Mouse (Mus musculus) neural tube, embryonic 15.5 days (tissue): ENCODE results near the gene Amh. TPM values are rescaled to one million over a fixed set of nuclear protein-coding genes. Genes with fewer than 3 reads are reported as not detected.

Source experiments
- ATAC-seq: fragments of 200-750 bp; cut with Nextera tagmentation; 2 replicates; pipeline ENCODE4 v1.8.0; 2017; ENCODE audit warnings: mild to moderate bottlenecking, moderate TSS enrichment, moderate library complexity; ENCODE audit not compliant: low FRiP score
- H3K27ac ChIP-seq: fragments of 300-500 bp; sonication (generic); replicated peaks from 2 replicates; pipeline ENCODE4 v1.5.1; 2015; ENCODE audit warnings: mild to moderate bottlenecking, inconsistent platforms
- H3K27me3 ChIP-seq: fragments of 300-500 bp; sonication (generic); replicated peaks from 2 replicates; pipeline ENCODE4 v1.6.1; 2015; ENCODE audit warnings: inconsistent platforms
- H3K36me3 ChIP-seq: fragments of 300-500 bp; sonication (generic); 2 replicates; pipeline ENCODE4 v1.6.1; 2015; ENCODE audit warnings: inconsistent platforms
- H3K4me1 ChIP-seq: fragments of 300-500 bp; sonication (generic); 2 replicates; pipeline ENCODE4 v1.6.1; 2015; ENCODE audit warnings: inconsistent platforms
- H3K4me2 ChIP-seq: fragments of 300-500 bp; sonication (generic); 2 replicates; pipeline ENCODE4 v1.6.1; 2015; ENCODE audit warnings: inconsistent platforms, mild to moderate bottlenecking, moderate library complexity
- H3K4me3 ChIP-seq: fragments of 300-500 bp; sonication (generic); replicated peaks from 2 replicates; pipeline ENCODE4 v1.5.1; 2015; ENCODE audit warnings: mild to moderate bottlenecking, inconsistent platforms
- H3K9ac ChIP-seq: fragments of 300-500 bp; sonication (generic); replicated peaks from 2 replicates; pipeline ENCODE4 v1.6.1; 2015; ENCODE audit warnings: mild to moderate bottlenecking, inconsistent platforms
- H3K9me3 ChIP-seq: fragments of 300-500 bp; sonication (generic); replicated peaks from 2 replicates; pipeline ENCODE4 v1.6.1; 2016; ENCODE audit warnings: inconsistent platforms
- WGBS: fragments of 180-500 bp; shearing (Covaris S2); methylation state at CpG from one replicate; pipeline ENCODE4 v1.1.7; 2015; ENCODE audit warnings: mixed read lengths; 5-methylcytosine and 5-hydroxymethylcytosine counted together
- polyA plus RNA-seq: library from polyadenylated mRNA; unstranded; fragments of >200 nt; fragmentation: Nextera tagmentation; extraction: Ambion mirVana; gene quantifications from 2 replicates; pipeline ENCODE4 v1.2.1, GENCODE M21; 2015

The Amh gene
- polyA plus RNA-seq, 1 experiment from 2014 or later = not detected

DNA sequence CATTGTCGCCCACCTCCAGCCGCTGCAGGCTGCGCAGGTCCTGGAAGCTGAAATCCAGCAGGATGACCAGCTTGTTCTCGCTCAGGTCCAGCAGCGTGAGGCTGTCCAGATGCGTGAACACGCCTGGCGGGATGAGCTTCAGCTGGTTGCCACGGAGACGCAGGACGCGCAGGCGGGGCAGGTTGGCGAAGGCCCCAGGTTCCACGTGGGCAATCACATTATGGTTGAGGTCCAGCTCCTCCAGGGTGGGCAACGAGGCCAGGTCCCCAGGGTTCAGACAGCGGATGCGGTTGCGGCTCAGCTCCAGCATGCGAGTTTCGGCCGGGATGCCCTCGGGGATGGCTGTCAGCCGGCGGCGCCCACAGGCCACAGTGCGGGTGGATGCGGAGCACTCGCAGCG is 30.6 kb downstream of the Amh start:
- no peaks in the 10 kb centered on the region for H3K9me3 ChIP-seq
- H3K4me1 ChIP-seq = peaks cover 12% of the 10 kb centered on the region
- H3K4me3 ChIP-seq = no peak overlapping the region
- no peak for ATAC-seq
- H3K9ac ChIP-seq = no peak overlapping the region
- H3K27me3 ChIP-seq = peaks cover 44% of the 10 kb centered on the region
- WGBS = 48% methylated on average over 30 of the region's 30 CpGs
- peaks cover 24% of the 10 kb centered on the region for H3K36me3 ChIP-seq
- no peak overlapping the region for H3K4me2 ChIP-seq
- H3K27ac ChIP-seq = no peak overlapping the region

GRCm38 (mm10) chr10:80836949-80837379 is 31.9 kb downstream of the Amh start:
- Histone ChIP-seq H3K27ac (no peak overlapping the region), H3K36me3 (peaks cover 19% of the 10 kb centered on the region), H3K9ac (no peak overlapping the region), H3K4me3 (no peak overlapping the region), H3K9me3 (no peaks in the 10 kb centered on the region), H3K4me1 (peaks cover 8% of the 10 kb centered on the region; the same call in 1 of the 2 replicates), H3K27me3 (peaks cover 45% of the 10 kb centered on the region), H3K4me2 (no peak overlapping the region)
- WGBS = 45% methylated on average over 7 of the region's 7 CpGs
- no peak for ATAC-seq

DNA sequence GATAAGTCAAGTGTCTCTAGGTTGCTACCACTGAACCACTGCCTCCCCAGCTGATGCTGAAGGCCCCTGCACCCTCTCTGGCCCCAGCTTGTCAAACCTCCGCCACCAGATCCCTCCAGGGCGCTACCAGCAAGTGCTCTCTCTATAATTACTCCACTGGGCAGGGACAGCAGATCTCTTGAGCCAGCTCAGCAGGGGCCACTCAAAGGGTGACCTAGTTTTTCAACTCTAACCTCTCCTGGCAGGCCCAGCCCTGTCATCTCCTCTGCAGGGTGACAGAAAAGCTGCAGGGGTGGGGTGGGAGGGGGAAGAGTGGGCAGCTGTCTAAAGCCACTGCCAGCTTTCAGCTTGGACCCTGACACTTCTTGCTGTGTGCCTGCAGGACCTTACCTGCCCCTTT is 32.8 kb downstream of the Amh start:
- H3K9ac ChIP-seq = no peak overlapping the region
- H3K27ac ChIP-seq = no peak overlapping the region
- ATAC-seq = no peak
- H3K4me2 ChIP-seq = no peak overlapping the region
- no peaks in the 10 kb centered on the region for H3K9me3 ChIP-seq
- peaks cover 14% of the 10 kb centered on the region; the same call in 1 of the 2 replicates for H3K4me1 ChIP-seq
- H3K27me3 ChIP-seq = peaks cover 54% of the 10 kb centered on the region
- no peak overlapping the region for H3K4me3 ChIP-seq
- WGBS = 11% methylated on average over 2 of the region's 2 CpGs
- H3K36me3 ChIP-seq = peaks cover 19% of the 10 kb centered on the region

GRCm38 (mm10) chr10:80838346-80838912 is 33.4 kb downstream of the Amh start:
- Histone ChIP-seq H3K9ac (no peak overlapping the region), H3K9me3 (no peaks in the 10 kb centered on the region), H3K27ac (no peak overlapping the region), H3K4me2 (no peak overlapping the region), H3K27me3 (peaks cover 56% of the 10 kb centered on the region), H3K36me3 (peaks cover 16% of the 10 kb centered on the region), H3K4me1 (peaks cover 20% of the 10 kb centered on the region), H3K4me3 (no peak overlapping the region)
- no peak for ATAC-seq
- WGBS = 70% methylated on average over 2 of the region's 2 CpGs

GRCm38 (mm10) chr10:80839848-80840247 is 34.8 kb downstream of the Amh start:
- Histone ChIP-seq H3K4me1 (peaks cover 30% of the 10 kb centered on the region), H3K9me3 (no peaks in the 10 kb centered on the region), H3K27me3 (peaks cover 55% of the 10 kb centered on the region), H3K9ac (0 out of 2 replicates have a peak overlapping the region, but pooled peaks have one; percentile 2), H3K27ac (no peak overlapping the region), H3K4me3 (no peak overlapping the region), H3K4me2 (no peak overlapping the region), H3K36me3 (peaks cover 3% of the 10 kb centered on the region; the same call in 1 of the 2 replicates)
- 62% methylated on average over 6 of the region's 6 CpGs for WGBS
- ATAC-seq = no peak

GRCm38 (mm10) chr10:80841685-80842084 is 36.6 kb downstream of the Amh start:
- 86% methylated on average over 2 of the region's 2 CpGs for WGBS
- ATAC-seq = no peak
- no peak overlapping the region for H3K4me3 ChIP-seq

DNA sequence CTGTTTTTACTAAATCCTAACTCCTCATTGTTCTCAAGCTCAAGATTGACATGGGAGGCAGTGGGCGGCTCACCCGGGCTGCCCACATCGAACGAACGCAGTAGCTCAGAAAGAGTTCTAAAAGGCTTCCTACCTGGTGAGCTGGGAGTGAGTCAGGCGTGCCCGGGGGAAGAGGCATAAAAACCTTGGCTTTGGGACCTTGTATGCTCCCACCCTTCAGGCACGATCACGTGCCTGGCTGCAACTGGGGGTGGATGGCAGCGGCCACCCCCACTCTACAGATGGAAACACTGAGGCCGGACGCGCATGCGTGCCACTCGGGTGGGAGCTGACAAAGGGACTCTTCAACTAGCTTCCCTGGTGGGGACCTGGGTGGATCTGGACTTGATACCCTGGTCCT is 37.3 kb downstream of the Amh start:
- Histone ChIP-seq H3K27ac (no peak overlapping the region), H3K4me2 (peak overlapping the region; percentile 77; the same call in 1 of the 2 replicates), H3K4me1 (peaks cover 28% of the 10 kb centered on the region), H3K27me3 (peaks cover 41% of the 10 kb centered on the region), H3K4me3 (peak overlapping the region; percentile 59; the same call in 1 of the 2 replicates), H3K9me3 (no peaks in the 10 kb centered on the region), H3K36me3 (no peaks in the 10 kb centered on the region), H3K9ac (no peak overlapping the region)
- WGBS = 84% methylated on average over 15 of the region's 15 CpGs
- no peak for ATAC-seq

More at GRCm38 (mm10) chr10:80841685-80842084, 36.6 kb downstream of the Amh start:
- Histone ChIP-seq H3K27me3 (peaks cover 48% of the 10 kb centered on the region), H3K4me2 (no peak overlapping the region), H3K9ac (no peak overlapping the region), H3K36me3 (no peaks in the 10 kb centered on the region), H3K27ac (no peak overlapping the region), H3K9me3 (no peaks in the 10 kb centered on the region), H3K4me1 (peaks cover 28% of the 10 kb centered on the region)

DNA sequence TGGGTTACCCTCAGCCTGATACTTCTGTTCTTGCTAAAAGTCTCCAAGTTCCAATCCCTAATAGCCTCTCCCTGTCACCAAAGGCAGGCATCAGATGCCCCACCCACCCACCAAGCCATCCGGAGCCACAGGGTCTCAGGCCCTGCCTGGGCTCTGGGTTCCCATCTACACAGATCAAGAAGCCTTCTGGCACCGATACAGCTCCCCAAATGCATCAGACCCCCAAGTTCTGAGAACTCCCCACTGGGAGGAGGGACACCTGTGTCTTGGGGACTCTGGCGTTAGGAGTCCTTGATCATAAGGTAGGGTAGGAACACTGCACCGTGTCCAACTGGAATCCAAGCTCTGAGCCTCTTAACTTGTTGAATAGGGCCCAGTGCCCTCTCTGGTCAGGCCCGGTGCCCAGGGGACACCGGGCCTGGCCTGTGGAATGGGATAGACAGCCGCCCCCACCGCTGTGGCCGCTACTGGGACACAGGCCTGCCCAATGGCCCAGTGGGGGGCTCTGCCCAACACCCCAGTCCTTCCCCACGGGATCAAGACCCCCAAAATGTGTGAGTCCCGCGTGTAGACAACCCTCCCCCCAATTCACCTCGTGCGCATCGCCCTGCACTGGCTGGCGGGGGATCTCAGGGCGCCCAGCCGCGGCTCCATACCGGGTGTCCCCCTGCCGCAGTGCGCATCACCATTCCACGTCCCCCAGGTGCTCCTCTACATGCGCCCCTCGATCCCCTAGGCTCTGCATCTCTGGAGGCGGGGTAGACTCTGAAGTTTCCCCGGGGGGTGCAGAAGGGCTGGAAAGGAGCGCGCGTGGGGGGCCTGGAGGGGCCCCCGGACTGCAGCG is 38.3 kb downstream of the Amh start:
- peak; percentile 40 for ATAC-seq
- H3K27ac ChIP-seq = no peak overlapping the region
- peaks cover 28% of the 10 kb centered on the region for H3K4me1 ChIP-seq
- 8% methylated on average over 32 of the region's 32 CpGs for WGBS
- H3K4me3 ChIP-seq = peak overlapping the region; percentile 59
- H3K9ac ChIP-seq = peak overlapping the region; percentile 64
- no peaks in the 10 kb centered on the region for H3K9me3 ChIP-seq
- peaks cover 39% of the 10 kb centered on the region for H3K27me3 ChIP-seq
- no peaks in the 10 kb centered on the region for H3K36me3 ChIP-seq
- H3K4me2 ChIP-seq = peak overlapping the region; percentile 77

DNA sequence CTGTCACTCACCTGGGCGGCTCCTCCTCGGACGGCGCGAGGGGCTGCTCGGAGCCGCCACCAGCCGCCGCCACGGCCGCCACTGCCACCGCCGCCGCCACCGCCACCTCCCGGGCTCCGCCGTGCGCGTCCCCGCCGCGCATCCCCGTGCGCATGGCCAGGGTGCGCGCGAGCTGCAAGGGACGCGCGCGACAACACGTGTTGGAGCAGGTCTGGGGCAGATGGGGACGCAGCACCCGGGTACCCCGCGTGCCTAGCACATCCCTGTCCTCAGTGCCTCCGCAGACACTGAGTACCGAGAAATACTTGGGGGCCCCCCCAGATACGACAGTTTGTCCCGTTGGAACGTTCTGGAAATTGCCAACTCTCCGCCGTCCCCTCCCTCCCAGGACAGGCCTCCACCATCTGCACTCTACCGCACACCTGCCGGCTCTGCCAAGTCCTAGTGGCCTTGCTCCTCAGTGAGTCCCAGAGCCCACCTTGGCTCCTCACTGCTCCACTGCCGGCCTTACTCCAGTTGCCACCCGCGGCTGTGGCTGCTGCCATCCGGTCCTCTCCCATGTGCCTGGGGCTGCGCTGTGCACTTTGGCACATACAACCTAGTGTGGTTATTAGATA is 39.0 kb downstream of the Amh start, which contains the start of gene Lingo3:
Lingo3 (minus strand) TSS at position 109 of the 617 bp plus-strand sequence.
- WGBS = 8% methylated on average over 40 of the region's 51 CpGs
- no peaks in the 10 kb centered on the region for H3K9me3 ChIP-seq
- peak within 1 kb of the TSS; percentile 64 for H3K9ac ChIP-seq
- no peaks in the 10 kb centered on the region for H3K36me3 ChIP-seq
- H3K4me2 ChIP-seq = peak within 1 kb of the TSS; percentile 77
- H3K27me3 ChIP-seq = peaks cover 39% of the 10 kb centered on the region
- H3K4me3 ChIP-seq = peak within 1 kb of the TSS; percentile 59
- peak; percentile 60 for ATAC-seq
- peaks cover 28% of the 10 kb centered on the region for H3K4me1 ChIP-seq
- H3K27ac ChIP-seq = no peak within 1 kb of the TSS

- Histone ChIP-seq H3K4me3 (no peak overlapping the region), H3K9ac (no peak overlapping the region), H3K4me2 (no peak overlapping the region)
These were observed 40.1 kb downstream of the Amh start for GRCm38 (mm10) chr10:80845055-80845693.

DNA sequence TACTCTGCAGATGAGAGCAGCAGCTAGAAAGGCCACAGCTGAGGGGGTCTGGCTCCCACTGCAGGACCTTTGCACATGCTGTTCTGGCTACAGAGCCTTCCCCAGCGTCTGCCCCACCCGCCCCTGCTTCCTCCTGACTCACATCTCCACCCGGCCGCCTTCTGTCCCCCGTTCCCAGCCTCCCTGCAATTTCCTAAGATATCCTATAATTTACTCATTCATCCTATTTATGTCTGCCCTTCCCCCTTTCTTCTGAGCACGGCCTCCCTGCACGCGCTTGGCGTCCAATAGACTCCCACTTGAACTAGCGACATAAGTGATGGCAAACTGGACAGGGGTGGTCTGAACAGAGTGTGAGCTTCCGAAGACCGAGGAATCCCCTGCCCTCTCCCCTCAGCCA is 40.7 kb downstream of the Amh start:
- no peaks in the 10 kb centered on the region for H3K36me3 ChIP-seq
- H3K4me1 ChIP-seq = peaks cover 28% of the 10 kb centered on the region
- ATAC-seq = no peak
- H3K9me3 ChIP-seq = no peaks in the 10 kb centered on the region
- no peak overlapping the region for H3K9ac ChIP-seq
- no peak overlapping the region for H3K27ac ChIP-seq
- H3K27me3 ChIP-seq = peaks cover 39% of the 10 kb centered on the region
- WGBS = 75% methylated on average over 12 of the region's 12 CpGs
- no peak overlapping the region for H3K4me3 ChIP-seq
- no peak overlapping the region for H3K4me2 ChIP-seq

More at GRCm38 (mm10) chr10:80845055-80845693, 40.1 kb downstream of the Amh start:
- Histone ChIP-seq H3K9me3 (no peaks in the 10 kb centered on the region), H3K4me1 (peaks cover 28% of the 10 kb centered on the region), H3K27ac (no peak overlapping the region), H3K27me3 (peaks cover 39% of the 10 kb centered on the region), H3K36me3 (no peaks in the 10 kb centered on the region)
- 64% methylated on average over 8 of the region's 8 CpGs for WGBS
- no peak for ATAC-seq
